8 mouse cellular contexts compared by ENCODE assay signal in the genomic region with DNA sequence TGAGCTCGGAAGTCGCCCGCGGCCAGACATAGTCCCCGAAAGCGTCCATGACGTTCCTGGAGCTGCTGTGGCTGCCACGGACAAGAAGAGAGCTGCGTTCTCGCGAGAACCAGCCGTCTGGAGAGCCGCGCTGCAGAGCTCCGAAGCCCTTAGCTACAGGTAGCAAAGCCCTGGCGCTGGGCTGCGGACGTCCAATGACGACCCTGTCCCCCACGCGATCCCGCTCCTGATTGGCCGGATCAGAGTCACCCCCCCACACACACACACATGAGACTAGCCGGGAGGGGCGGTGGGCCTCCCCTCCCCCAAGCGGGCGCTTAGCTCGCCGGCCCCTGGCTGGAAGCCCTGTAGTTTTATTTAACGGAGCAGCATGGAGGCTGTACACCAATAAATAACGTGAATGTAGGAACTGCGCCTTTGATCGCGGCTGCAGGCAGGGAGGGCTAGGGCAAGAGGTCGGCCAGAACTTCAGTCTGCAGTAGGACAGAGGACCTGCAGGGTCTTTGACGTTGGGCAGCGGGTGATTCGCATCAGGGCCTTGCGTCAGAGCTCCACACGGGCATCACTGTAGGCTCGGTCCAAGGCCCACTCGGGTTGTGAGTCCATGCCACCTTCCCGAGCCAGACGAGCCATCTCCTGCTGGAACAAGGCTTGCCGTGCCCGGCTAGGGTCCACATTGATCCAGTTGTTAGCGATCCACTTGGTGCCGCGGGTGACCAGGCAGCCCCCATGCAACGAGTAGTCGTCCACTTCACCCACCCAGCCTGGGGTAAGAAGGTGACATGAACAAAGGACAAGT. TPM values are rescaled to one million over a fixed set of nuclear protein-coding genes. Genes with fewer than 3 reads are reported as not detected.
DNase-seq lines count a peak whose midpoint lies in the region; ATAC-seq and TF ChIP-seq lines count a peak whose summit lies in the region.

A gene (minus strand): TSS at position 195 of the 799 bp plus-strand sequence.

- no peaks in the 10 kb centered on the region for H3K27me3 ChIP-seq in heart, embryonic 10.5 days (ENCODE audit: insufficient read depth, poor library complexity, severe bottlenecking)
- H3K27me3 ChIP-seq in kidney, embryonic 15.5 days: no peaks in the 10 kb centered on the region
- no peaks in the 10 kb centered on the region for H3K27me3 ChIP-seq in myocyte (ENCODE audit: control insufficient read depth, insufficient read depth, insufficient read length)
- H3K27me3 ChIP-seq in splenic B cell, adult 2 months (ENCODE audit: control insufficient read depth, insufficient read depth, low read length, poor library complexity, severe bottlenecking): no peaks in the 10 kb centered on the region

- no peaks in the 10 kb centered on the region for H3K9me3 ChIP-seq in heart, embryonic 10.5 days
- H3K9me3 ChIP-seq in kidney, embryonic 15.5 days (replicated peaks): no peaks in the 10 kb centered on the region

- peaks cover 48% of the 10 kb centered on the region for H3K36me3 ChIP-seq in heart, embryonic 10.5 days
- H3K36me3 ChIP-seq in kidney, embryonic 15.5 days: peaks cover 34% of the 10 kb centered on the region
- H3K36me3 ChIP-seq in myocyte (ENCODE audit: control insufficient read depth, insufficient read depth): no peaks in the 10 kb centered on the region
- peaks cover 2% of the 10 kb centered on the region for H3K36me3 ChIP-seq in splenic B cell, adult 2 months (ENCODE audit: control insufficient read depth, insufficient read depth, low read length, poor library complexity, severe bottlenecking)

- TF ChIP-seq POLR2A in myocyte (IDR thresholded peaks at IDR 0.05; ENCODE audit: insufficient read length, low read depth): peak; percentile 75

- peak within 1 kb of the TSS; percentile 79 for H3K4me2 ChIP-seq in kidney, embryonic 15.5 days
- peak within 1 kb of the TSS; percentile 93 for H3K4me2 ChIP-seq in myocyte (ENCODE audit: low read depth)

- peak within 1 kb of the TSS; percentile 84 for H3K9ac ChIP-seq in kidney, embryonic 15.5 days

- H3K27ac ChIP-seq in heart, embryonic 10.5 days: peak within 1 kb of the TSS; percentile 97
- H3K27ac ChIP-seq in kidney, embryonic 15.5 days: peak within 1 kb of the TSS; percentile 96

- peak within 1 kb of the TSS; percentile 64 for H3ac ChIP-seq in myocyte (ENCODE audit: control insufficient read depth, insufficient read length)

- peak; percentile 86 to 88 for DNase-seq in B cell, adult 2 months
- DNase-seq in brain, adult 2 months (ENCODE audit: low read depth, low spot score): peak; percentile 98
- peak; percentile 99 for DNase-seq in heart, embryonic 10.5 days (ENCODE audit: low spot score)
- DNase-seq in liver: peak; percentile 92
- peak; percentile 95 for DNase-seq in splenic B cell, adult 2 months (ENCODE audit: low read depth, low spot score)

- 5% methylated on average over 51 of the region's 51 CpGs for WGBS in heart, embryonic 10.5 days
- WGBS in kidney, embryonic 15.5 days: 4% methylated on average over 51 of the region's 51 CpGs

- H3K4me3 ChIP-seq in heart, embryonic 10.5 days: peak within 1 kb of the TSS; percentile 82
- peak within 1 kb of the TSS; percentile 81 for H3K4me3 ChIP-seq in kidney, embryonic 15.5 days (replicated peaks)
- H3K4me3 ChIP-seq in myocyte: peak within 1 kb of the TSS; percentile 82

- peaks cover 71% of the 10 kb centered on the region for H3K4me1 ChIP-seq in heart, embryonic 10.5 days
- H3K4me1 ChIP-seq in kidney, embryonic 15.5 days: peaks cover 55% of the 10 kb centered on the region

- ATAC-seq in erythroblast, adult 5-6 weeks (replicated peaks; ENCODE audit: low FRiP score, poor library complexity, severe bottlenecking): peak; percentile 72
- ATAC-seq in kidney, embryonic 15.5 days (replicated peaks; ENCODE audit: low FRiP score): peak; percentile 97

- peaks cover 3% of the 10 kb centered on the region for H3K79me2 ChIP-seq in myocyte (ENCODE audit: control insufficient read depth, insufficient read depth)

TF ChIP-seq in myocyte, 11 proteins besides CTCF, POLR2A, EP300 and RAD21:
- TF ChIP-seq USF1 (IDR thresholded peaks at IDR 0.05; ENCODE audit: low read depth) (no peak), POLR2AphosphoS2 (IDR thresholded peaks at IDR 0.05; ENCODE audit: insufficient read length, low read depth) (peak; percentile 71)

RNA-seq across cellular contexts. Expression of the gene that starts here (rescaled TPM):
- 2.1 and 4.0 TPM in 2 replicates for total RNA-seq in erythroblast, adult 5-6 weeks (2015; ENCODE audit: low replicate concordance)
- 1.5 and 1.7 TPM in 2 replicates for total RNA-seq in erythroblast, adult 5-6 weeks (2017; ENCODE audit: low replicate concordance)
- 99.6 and 105 TPM in 2 replicates for polyA plus RNA-seq in heart, embryonic 10.5 days (2016; fragmentation: Nextera tagmentation; extraction: Ambion mirVana)
- 123 and 139 TPM in 2 replicates for polyA plus RNA-seq in kidney, embryonic 15.5 days (2015; fragmentation: Nextera tagmentation; extraction: Ambion mirVana)
- 21.9 TPM for polyA plus RNA-seq in myocyte (2012; fragmentation: generic; extraction: Trizol)

Comparison
In these comparisons a context has a peak if more than half of its experiments do, and no peak if none do; other contexts are left out.
1. Peak in every context shown above with its lines: DNase-seq, ATAC-seq, H3K4me3 ChIP-seq and H3K27ac ChIP-seq.